Mouse (Mus musculus) kidney, embryonic 15.5 days (tissue): ENCODE results near the gene Rnf214. TPM values are rescaled to one million over a fixed set of nuclear protein-coding genes. Genes with fewer than 3 reads are reported as not detected.

ENCODE experiments used
- ATAC-seq: fragments of 200-750 bp; cut with Nextera tagmentation; replicated peaks from 2 replicates; pipeline ENCODE4 v1.8.0; 2017; ENCODE audit warnings: moderate TSS enrichment; ENCODE audit not compliant: low FRiP score
- H3K27ac ChIP-seq: fragments of 300-500 bp; sonication (generic); 2 replicates; pipeline ENCODE4 v1.5.1; 2015; ENCODE audit warnings: mild to moderate bottlenecking, inconsistent platforms
- H3K27me3 ChIP-seq: fragments of 300-500 bp; sonication (generic); 2 replicates; pipeline ENCODE4 v1.6.1; 2015; ENCODE audit warnings: inconsistent platforms
- H3K36me3 ChIP-seq: fragments of 300-500 bp; sonication (generic); 2 replicates; pipeline ENCODE4 v1.6.1; 2015; ENCODE audit warnings: inconsistent platforms
- H3K4me1 ChIP-seq: fragments of 300-500 bp; sonication (generic); 2 replicates; pipeline ENCODE4 v1.6.1; 2015; ENCODE audit warnings: inconsistent platforms
- H3K4me2 ChIP-seq: fragments of 300-500 bp; sonication (generic); 2 replicates; pipeline ENCODE4 v1.6.1; 2015; ENCODE audit warnings: moderate library complexity, mild to moderate bottlenecking, inconsistent platforms
- H3K4me3 ChIP-seq: fragments of 300-500 bp; sonication (generic); replicated peaks from 2 replicates; pipeline ENCODE4 v1.5.1; 2015; ENCODE audit warnings: mild to moderate bottlenecking, inconsistent platforms
- H3K9ac ChIP-seq: fragments of 300-500 bp; sonication (generic); 2 replicates; pipeline ENCODE4 v1.6.1; 2015; ENCODE audit warnings: mild to moderate bottlenecking, inconsistent platforms
- H3K9me3 ChIP-seq: fragments of 300-500 bp; sonication (generic); replicated peaks from 2 replicates; pipeline ENCODE4 v1.6.1; 2016; ENCODE audit warnings: inconsistent platforms
- WGBS: fragments of 180-500 bp; shearing (Covaris S2); methylation state at CpG from one replicate; pipeline ENCODE4 v1.1.7; 2015; ENCODE audit warnings: mixed read lengths; 5-methylcytosine and 5-hydroxymethylcytosine counted together
- polyA plus RNA-seq: library from polyadenylated mRNA; unstranded; fragments of >200 nt; fragmentation: Nextera tagmentation; extraction: Ambion mirVana; gene quantifications from 2 replicates; pipeline ENCODE4 v1.2.1, GENCODE M21; 2015

The Rnf214 gene
- polyA plus RNA-seq, 1 experiment from 2014 or later = 62.3 TPM

GRCm38 (mm10) chr9:45943628-45944505 is 37.2 kb upstream of the Rnf214 start:
- H3K9ac ChIP-seq = no peak overlapping the region
- no peaks in the 10 kb centered on the region for H3K4me1 ChIP-seq
- ATAC-seq = no peak
- peaks cover 86% of the 10 kb centered on the region for H3K36me3 ChIP-seq
- H3K4me3 ChIP-seq = no peak overlapping the region
- H3K9me3 ChIP-seq = no peaks in the 10 kb centered on the region
- H3K27ac ChIP-seq = no peak overlapping the region
- no peak overlapping the region for H3K4me2 ChIP-seq
- WGBS = 89% methylated on average over 8 of the region's 8 CpGs
- no peaks in the 10 kb centered on the region for H3K27me3 ChIP-seq

GRCm38 (mm10) chr9:45942916-45943315 is 36.2 kb upstream of the Rnf214 start:
- Histone ChIP-seq H3K36me3 (peaks cover 85% of the 10 kb centered on the region), H3K4me1 (no peaks in the 10 kb centered on the region), H3K27me3 (no peaks in the 10 kb centered on the region), H3K27ac (no peak overlapping the region), H3K9ac (no peak overlapping the region), H3K4me2 (no peak overlapping the region), H3K9me3 (no peaks in the 10 kb centered on the region), H3K4me3 (no peak overlapping the region)
- ATAC-seq = no peak
- 97% methylated on average over 8 of the region's 8 CpGs for WGBS

- no peak overlapping the region for H3K4me2 ChIP-seq
- H3K27me3 ChIP-seq = no peaks in the 10 kb centered on the region
- H3K27ac ChIP-seq = no peak overlapping the region
- no peaks in the 10 kb centered on the region for H3K4me1 ChIP-seq
- peaks cover 84% of the 10 kb centered on the region for H3K36me3 ChIP-seq
- WGBS = 87% methylated on average over 16 of the region's 16 CpGs
- no peaks in the 10 kb centered on the region for H3K9me3 ChIP-seq
- no peak overlapping the region for H3K4me3 ChIP-seq
- no peak overlapping the region for H3K9ac ChIP-seq
- no peak for ATAC-seq
Observed at GRCm38 (mm10) chr9:45942464-45942863, 35.8 kb upstream of the Rnf214 start.

- 68% methylated on average over 18 of the region's 18 CpGs for WGBS
- Histone ChIP-seq H3K9me3 (no peaks in the 10 kb centered on the region), H3K27me3 (no peaks in the 10 kb centered on the region), H3K27ac (no peak overlapping the region), H3K36me3 (peaks cover 75% of the 10 kb centered on the region), H3K4me3 (no peak overlapping the region), H3K4me2 (no peak overlapping the region), H3K4me1 (peaks cover under 1% of the 10 kb centered on the region), H3K9ac (no peak overlapping the region)
- no peak for ATAC-seq
Observed at GRCm38 (mm10) chr9:45941329-45941888, 34.7 kb upstream of the Rnf214 start.

- WGBS = 84% methylated on average over 6 of the region's 6 CpGs
Observed at GRCm38 (mm10) chr9:45939794-45940193, 33.1 kb upstream of the Rnf214 start.

GRCm38 (mm10) chr9:45938952-45939637 is 32.4 kb upstream of the Rnf214 start:
- Histone ChIP-seq H3K4me3 (no peak overlapping the region), H3K27ac (no peak overlapping the region), H3K9ac (no peak overlapping the region), H3K36me3 (peaks cover 52% of the 10 kb centered on the region), H3K9me3 (no peaks in the 10 kb centered on the region), H3K4me2 (no peak overlapping the region), H3K27me3 (peaks cover 4% of the 10 kb centered on the region), H3K4me1 (peaks cover 10% of the 10 kb centered on the region)
- ATAC-seq = no peak
- 75% methylated on average over 15 of the region's 15 CpGs for WGBS

More at GRCm38 (mm10) chr9:45939794-45940193, 33.1 kb upstream of the Rnf214 start:
- Histone ChIP-seq H3K36me3 (peaks cover 59% of the 10 kb centered on the region), H3K9me3 (no peaks in the 10 kb centered on the region), H3K27me3 (peaks cover 4% of the 10 kb centered on the region), H3K9ac (no peak overlapping the region), H3K4me3 (no peak overlapping the region), H3K4me2 (no peak overlapping the region), H3K27ac (no peak overlapping the region), H3K4me1 (peaks cover 10% of the 10 kb centered on the region)
- ATAC-seq = no peak

GRCm38 (mm10) chr9:45938088-45938487 is 31.4 kb upstream of the Rnf214 start:
- 88% methylated on average over 8 of the region's 8 CpGs for WGBS
- Histone ChIP-seq H3K36me3 (peaks cover 44% of the 10 kb centered on the region), H3K27ac (no peak overlapping the region), H3K9ac (no peak overlapping the region), H3K9me3 (no peaks in the 10 kb centered on the region), H3K4me3 (no peak overlapping the region), H3K27me3 (peaks cover 4% of the 10 kb centered on the region), H3K4me2 (no peak overlapping the region), H3K4me1 (peaks cover 16% of the 10 kb centered on the region)
- ATAC-seq = no peak

GRCm38 (mm10) chr9:45936883-45937282 is 30.2 kb upstream of the Rnf214 start:
- no peak overlapping the region for H3K9ac ChIP-seq
- no peaks in the 10 kb centered on the region for H3K9me3 ChIP-seq
- peak; percentile 64; the same call in 1 of the 2 replicates for ATAC-seq
- peaks cover 32% of the 10 kb centered on the region for H3K36me3 ChIP-seq
- peaks cover 23% of the 10 kb centered on the region for H3K4me1 ChIP-seq
- H3K27ac ChIP-seq = no peak overlapping the region
- no peak overlapping the region for H3K4me3 ChIP-seq
- peaks cover 4% of the 10 kb centered on the region for H3K27me3 ChIP-seq
- H3K4me2 ChIP-seq = no peak overlapping the region
- WGBS = 23% methylated on average over 3 of the region's 3 CpGs

GRCm38 (mm10) chr9:45935628-45936210 is 29.0 kb upstream of the Rnf214 start, which contains the start of gene Tagln:
Tagln (minus strand) TSS chr9:45936058.
- Histone ChIP-seq H3K4me3 (peak within 1 kb of the TSS; percentile 29), H3K27me3 (peaks cover 4% of the 10 kb centered on the region), H3K36me3 (peaks cover 31% of the 10 kb centered on the region), H3K9me3 (no peaks in the 10 kb centered on the region), H3K9ac (0 out of 2 replicates have a peak within 1 kb of the TSS, but pooled peaks have one; percentile 7), H3K4me1 (peaks cover 23% of the 10 kb centered on the region), H3K4me2 (peak within 1 kb of the TSS; percentile 60), H3K27ac (peak within 1 kb of the TSS; percentile 41; the same call in 1 of the 2 replicates)
- WGBS = 2% methylated on average over 21 of the region's 21 CpGs
- peak; percentile 44 for ATAC-seq

- WGBS = 62% methylated on average over 11 of the region's 11 CpGs
- H3K9me3 ChIP-seq = no peaks in the 10 kb centered on the region
- H3K4me2 ChIP-seq = peak overlapping the region; percentile 9; the same call in 1 of the 2 replicates
- H3K36me3 ChIP-seq = peaks cover 40% of the 10 kb centered on the region
- H3K27ac ChIP-seq = 0 out of 2 replicates have a peak overlapping the region, but pooled peaks have one; percentile 1
- no peak overlapping the region for H3K9ac ChIP-seq
- no peak overlapping the region for H3K4me3 ChIP-seq
- peaks cover 4% of the 10 kb centered on the region for H3K27me3 ChIP-seq
- H3K4me1 ChIP-seq = peaks cover 23% of the 10 kb centered on the region
- no peak for ATAC-seq
Observed at GRCm38 (mm10) chr9:45932571-45933415, 26.1 kb upstream of the Rnf214 start.

GRCm38 (mm10) chr9:45931958-45932357 is 25.2 kb upstream of the Rnf214 start:
- Histone ChIP-seq H3K4me2 (no peak overlapping the region), H3K4me1 (peaks cover 23% of the 10 kb centered on the region), H3K27me3 (peaks cover 4% of the 10 kb centered on the region), H3K27ac (no peak overlapping the region), H3K36me3 (peaks cover 45% of the 10 kb centered on the region), H3K9me3 (no peaks in the 10 kb centered on the region), H3K9ac (no peak overlapping the region), H3K4me3 (no peak overlapping the region)
- ATAC-seq = no peak
- WGBS = 35% methylated on average over 1 of the region's 1 CpGs
